Mouse (Mus musculus) CD4-positive, CD25-positive, alpha-beta regulatory T cell, adult 4 months (primary cell): ENCODE measurements around the gene Pif1. TPM values are rescaled to one million over a fixed set of nuclear protein-coding genes. Genes with fewer than 3 reads are reported as not detected.

Source experiments
- ATAC-seq: one replicate; pipeline ENCODE4 v1.8.0; 2017
- polyA plus RNA-seq, 2 experiments: library from polyadenylated mRNA; unstranded; fragments of 100-300 nt; shearing (Covaris generic); gene quantifications; one replicate each; pipeline ENCODE4 v1.2.1; 2017

Pif1 gene
- 1 to 10 TPM in 1 of 2 experiments, under 1 TPM in 1; 0.73 to 1.1 TPM for polyA plus RNA-seq

DNA sequence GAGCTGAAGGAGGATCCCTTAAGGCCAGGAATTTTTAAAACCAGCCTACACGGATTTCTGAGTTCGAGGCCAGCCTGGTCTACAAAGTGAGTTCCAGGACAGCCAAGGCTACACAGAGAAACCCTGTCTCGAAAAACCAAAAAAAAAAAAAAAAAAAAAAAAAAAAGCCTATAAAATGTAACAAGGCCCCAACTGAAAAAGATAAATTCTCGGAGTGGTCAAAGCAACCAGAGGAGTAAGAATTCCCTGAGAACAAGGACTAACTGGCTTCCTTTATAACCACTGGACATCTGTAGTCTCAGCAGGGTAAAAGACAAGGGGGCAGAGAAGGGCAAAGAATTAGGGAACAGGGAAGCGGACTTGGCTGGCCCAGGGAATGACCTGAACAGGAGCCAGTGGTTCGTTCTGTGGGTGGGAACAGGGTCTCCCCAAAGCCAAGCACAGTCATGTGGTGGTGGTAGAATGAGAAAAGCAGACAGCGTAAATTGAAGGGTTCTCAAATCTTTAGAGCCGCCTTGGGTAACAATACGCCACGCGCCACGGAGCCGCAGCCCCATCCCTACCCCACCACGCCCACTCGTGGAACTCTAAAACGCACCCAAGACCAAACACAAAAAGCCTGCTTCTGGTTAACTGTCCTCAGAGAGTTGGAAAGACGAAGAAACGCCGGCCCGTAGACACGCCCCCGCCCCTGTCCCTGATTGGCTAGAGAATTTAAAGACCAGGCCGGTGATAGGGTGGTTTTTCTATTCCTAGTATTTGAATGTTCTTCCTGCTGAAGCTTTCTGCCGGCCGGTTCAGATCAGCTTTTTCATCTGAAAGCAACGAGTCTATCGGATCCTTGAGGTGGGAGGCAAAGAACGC lies at the start of gene Pif1:
Pif1 (plus strand) TSS at position 755 of the 864 bp plus-strand sequence.
- peak; percentile 90 for ATAC-seq

- ATAC-seq, result no peak
Measured at GRCm38 (mm10) chr9:65537901-65538630, 48.9 kb upstream of the Pif1 start.

DNA sequence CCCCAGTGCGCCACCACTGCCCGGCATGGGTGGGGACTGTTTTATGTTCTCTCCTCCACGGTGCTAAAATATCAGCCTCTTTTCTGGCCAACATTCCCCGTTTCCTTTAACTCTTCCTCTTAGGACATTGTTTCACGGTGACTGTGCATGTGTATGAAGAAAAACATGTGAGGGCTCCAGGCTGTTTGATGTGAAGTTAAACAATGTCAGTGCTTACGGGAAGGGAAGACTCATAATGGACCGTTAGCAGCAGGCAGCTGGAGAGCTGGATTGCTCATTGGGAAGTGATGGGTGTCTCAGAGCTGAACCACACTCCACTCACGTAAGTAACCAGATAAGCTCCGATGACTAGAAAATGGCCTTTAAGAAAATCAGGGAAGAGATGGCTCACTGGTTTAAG lies 47.3 kb upstream of the Pif1 start:
- no peak for ATAC-seq

DNA sequence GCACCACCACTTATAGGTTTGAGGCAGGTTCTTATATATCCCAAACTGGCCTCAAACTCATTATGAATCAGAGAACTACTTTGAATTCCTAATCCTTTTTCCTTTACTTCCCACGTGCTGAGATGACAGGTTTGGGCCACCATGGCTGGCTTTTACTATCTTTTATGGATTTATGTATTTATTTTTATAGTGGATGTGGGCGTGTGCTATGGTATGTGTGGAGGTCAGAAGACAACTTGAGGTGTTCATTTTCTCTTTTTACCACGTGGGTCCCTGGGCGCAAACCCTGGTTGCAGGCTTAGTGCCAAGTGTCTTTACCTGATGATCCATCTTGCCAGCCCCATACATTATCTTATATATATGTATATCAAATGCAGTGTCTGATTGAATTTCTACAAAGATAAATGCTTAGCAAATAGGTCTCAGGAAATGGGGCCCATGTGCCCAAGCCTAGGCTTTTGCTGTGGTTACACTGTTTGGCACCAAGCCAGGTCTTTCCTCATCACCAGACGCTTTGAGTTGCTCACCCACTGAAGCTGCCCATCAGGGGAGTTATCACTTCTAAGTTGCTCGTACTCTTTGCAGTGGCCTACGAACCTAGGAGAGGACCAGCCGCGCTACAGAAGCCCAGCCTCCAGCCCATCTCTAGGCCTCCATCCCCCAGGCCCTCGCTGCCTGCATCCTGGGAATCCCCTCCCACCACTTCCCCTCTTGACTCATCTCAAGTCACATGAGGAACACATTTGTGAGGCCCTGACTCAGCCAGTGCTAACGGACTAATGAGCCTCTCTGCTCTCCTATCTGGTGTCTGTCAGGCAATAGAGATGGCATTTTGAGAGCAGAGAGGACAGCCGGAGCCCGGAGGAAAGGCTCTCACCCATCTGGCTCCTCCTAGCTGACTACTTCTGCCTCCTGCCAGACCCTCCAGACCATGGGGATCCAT lies 45.6 kb upstream of the Pif1 start:
- peak; percentile 96 for ATAC-seq

- ATAC-seq, result no peak
Measured at GRCm38 (mm10) chr9:65542111-65542524, 44.8 kb upstream of the Pif1 start.

- ATAC-seq, result no peak
Measured at GRCm38 (mm10) chr9:65545635-65546412, 41.1 kb upstream of the Pif1 start.

- ATAC-seq, result no peak
Measured at GRCm38 (mm10) chr9:65546413-65546695, 40.6 kb upstream of the Pif1 start.

GRCm38 (mm10) chr9:65547111-65547510 lies 39.8 kb upstream of the Pif1 start:
- no peak for ATAC-seq

DNA sequence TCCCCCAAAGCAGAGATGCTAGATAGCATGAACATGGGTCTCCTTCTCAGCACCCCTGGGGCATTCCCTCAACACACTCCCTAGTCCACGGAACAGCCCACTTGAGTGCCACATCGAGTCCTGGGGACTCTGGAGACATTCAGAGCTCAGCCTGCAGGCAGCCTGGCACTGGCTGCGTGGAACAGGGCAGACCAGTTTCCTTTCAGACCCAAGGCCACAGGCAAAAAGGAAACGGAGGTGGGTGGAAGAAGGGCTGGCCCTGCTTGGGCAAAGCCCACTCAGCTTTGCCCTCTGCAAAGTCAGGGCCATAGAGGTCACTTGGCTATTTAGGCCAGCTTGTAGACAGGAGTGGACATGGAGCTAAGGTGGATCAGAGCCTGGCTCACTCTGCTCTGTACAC lies 39.1 kb upstream of the Pif1 start:
- no peak for ATAC-seq

GRCm38 (mm10) chr9:65548311-65548710 lies 38.6 kb upstream of the Pif1 start:
- no peak for ATAC-seq

DNA sequence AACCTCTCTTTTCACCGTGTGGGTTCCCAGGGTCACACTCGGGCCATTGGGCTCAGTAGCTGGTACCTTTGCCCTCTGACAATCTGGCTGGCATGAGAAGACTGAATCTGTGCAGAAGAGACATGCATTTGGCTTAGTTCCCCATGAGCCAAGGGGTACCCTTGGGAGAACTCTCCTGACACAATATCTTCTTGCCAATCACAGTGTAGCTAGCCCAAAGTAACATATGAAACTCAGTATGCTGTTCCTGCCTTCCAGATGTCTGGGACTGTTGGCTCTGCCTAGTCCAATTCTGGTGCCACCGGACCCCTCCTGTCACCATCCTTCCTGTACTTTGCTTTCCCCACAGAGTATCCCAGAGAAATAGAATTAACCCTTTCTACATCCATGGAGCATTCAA lies 37.8 kb upstream of the Pif1 start:
- ATAC-seq, result no peak

DNA sequence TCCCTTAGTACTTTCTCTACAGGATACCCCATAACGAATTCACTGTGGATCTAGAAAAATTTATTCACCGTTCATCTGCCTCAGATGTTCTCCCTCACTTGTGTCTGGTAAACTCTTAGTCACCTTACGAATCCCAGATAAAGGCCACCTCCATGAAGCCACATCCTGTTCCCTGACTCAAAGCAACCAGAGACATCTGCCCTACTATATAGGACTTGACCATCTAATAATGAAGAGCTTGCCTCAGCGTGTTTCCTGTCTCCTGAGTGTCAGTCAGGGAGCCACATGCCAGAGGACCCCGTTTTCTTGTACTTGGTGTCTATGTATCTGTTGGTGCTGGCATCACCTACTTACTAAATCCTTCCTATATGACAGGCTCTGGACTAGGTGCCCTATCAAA lies 37.3 kb upstream of the Pif1 start:
- ATAC-seq, result peak; percentile 35

GRCm38 (mm10) chr9:65550079-65550831 lies 36.7 kb upstream of the Pif1 start:
- peak; percentile 13 for ATAC-seq

GRCm38 (mm10) chr9:65551035-65551434 lies 35.9 kb upstream of the Pif1 start:
- ATAC-seq, result peak; percentile 78

DNA sequence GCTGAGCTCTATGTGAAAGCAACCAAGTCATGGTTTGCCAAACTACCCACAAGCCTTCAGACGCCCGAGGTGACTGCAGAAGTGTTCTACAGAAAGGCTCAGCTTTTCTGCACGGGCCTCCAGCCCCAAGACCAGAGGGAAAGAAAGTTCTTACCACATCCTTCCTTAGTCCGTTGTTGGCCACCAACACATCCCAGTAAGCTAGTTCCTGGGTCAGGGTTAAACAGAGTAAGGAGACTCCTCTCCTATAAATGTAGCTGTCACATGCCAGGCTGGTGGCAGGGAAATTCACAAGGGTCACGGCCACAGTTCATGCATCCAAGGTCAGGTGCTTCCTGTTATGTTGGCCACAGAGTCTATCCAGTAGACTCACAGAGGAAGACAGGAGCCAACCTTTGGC lies 34.8 kb upstream of the Pif1 start:
- peak; percentile 8 for ATAC-seq

DNA sequence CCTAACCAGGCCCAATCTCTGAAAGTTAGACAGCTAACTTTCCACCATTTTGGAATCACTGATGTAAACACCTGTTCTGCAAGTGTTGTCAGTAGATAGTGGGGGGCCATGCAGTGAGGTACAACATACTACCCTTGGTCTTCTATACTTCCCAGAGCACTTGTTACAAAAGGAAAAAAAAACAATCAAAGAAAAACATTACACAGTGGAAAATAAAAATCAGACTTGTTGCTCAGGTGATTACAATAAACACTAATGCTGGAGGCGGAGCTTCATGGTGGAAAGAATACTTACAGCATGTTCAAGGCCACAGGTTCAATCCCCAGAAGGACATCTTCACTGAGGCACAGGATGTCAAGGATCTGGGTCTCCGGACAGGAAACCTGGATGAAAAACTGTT lies 34.2 kb upstream of the Pif1 start:
- no peak for ATAC-seq

- no peak for ATAC-seq
Measured at GRCm38 (mm10) chr9:65555001-65555405, 32.0 kb upstream of the Pif1 start.

DNA sequence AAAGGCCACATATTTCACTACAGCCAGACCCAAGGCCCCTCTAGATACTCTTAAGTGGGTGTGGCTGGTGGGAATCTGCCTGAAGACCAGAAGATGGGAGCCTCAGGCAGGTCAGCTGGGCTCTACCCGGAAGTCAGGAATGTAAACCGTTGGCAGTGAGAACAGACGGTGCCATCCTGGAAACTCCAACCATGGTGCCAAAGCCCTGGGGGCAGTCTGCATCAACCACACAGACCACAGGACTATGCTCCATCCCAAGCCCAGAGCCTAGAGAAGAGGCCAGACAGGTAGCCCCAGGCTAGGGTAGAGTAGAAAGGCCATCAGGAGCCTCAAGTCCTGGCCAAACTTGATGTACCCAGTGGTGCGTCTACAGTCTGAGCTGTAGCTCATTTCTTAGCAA lies 31.3 kb upstream of the Pif1 start:
- ATAC-seq, result no peak

GRCm38 (mm10) chr9:65556349-65556748 lies 30.6 kb upstream of the Pif1 start:
- ATAC-seq, result no peak

- ATAC-seq, result no peak
Measured at GRCm38 (mm10) chr9:65556979-65557378, 30.0 kb upstream of the Pif1 start.

DNA sequence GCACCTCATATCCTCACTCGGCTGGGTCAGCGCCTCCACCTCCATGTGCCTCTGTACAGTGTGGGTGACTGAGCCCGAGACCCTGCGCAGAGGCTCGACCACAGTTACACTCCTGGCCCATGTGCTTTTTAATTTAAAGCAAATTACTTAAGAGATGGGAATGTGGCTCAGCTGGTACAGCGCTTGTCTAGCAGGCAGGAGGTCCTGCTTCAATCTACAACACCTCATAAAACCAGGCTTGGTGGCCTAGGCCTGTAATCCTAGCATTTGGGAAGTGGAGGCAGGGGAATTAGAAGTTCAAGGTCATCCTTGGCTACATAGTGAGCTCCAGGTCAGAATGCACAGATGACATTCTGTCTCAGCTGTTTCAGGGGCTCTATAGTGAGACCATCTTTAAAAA lies 28.2 kb upstream of the Pif1 start:
- ATAC-seq, result no peak
